Mouse (Mus musculus): ENCODE data around the gene Polr1e. TPM values are rescaled to one million over a fixed set of nuclear protein-coding genes. Genes with fewer than 3 reads are reported as not detected.

The Polr1e gene
- 7.0 TPM for polyA plus RNA-seq (2015; fragmentation: Illumina TruSeq; extraction: RNeasy Lipid Tissue Mini Kit (QIAGEN cat#74804); ENCODE audit: insufficient read depth, low read depth, low replicate concordance)

DNA sequence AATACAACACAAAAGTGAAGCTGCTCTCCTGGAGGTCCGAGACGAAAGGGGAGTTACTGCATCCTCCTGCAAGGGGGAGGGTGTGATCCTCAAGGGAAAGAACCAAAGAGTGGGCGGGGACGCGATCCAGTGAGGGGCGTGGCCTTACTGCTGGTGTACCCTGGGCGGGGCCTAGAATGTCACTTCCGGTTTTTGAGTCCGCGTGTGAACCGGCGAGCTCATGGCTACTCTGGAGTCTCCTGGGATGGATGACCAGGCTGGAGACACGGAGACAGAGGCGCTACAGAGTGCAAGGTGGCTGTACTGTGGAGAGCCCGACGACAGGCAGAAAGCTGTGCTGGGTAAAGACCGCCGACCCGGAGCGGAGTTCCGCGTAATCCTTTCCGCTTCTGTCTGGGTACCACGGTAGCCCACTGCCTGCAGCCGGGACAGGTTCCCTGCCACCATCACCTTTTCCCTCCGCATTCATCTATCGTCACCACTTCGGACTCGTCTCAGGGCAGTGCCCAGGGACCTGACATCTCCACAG lies at the start of gene Polr1e:
Gene Polr1e (plus strand): TSS at position 132 of the 529 bp plus-strand sequence.

DNA sequence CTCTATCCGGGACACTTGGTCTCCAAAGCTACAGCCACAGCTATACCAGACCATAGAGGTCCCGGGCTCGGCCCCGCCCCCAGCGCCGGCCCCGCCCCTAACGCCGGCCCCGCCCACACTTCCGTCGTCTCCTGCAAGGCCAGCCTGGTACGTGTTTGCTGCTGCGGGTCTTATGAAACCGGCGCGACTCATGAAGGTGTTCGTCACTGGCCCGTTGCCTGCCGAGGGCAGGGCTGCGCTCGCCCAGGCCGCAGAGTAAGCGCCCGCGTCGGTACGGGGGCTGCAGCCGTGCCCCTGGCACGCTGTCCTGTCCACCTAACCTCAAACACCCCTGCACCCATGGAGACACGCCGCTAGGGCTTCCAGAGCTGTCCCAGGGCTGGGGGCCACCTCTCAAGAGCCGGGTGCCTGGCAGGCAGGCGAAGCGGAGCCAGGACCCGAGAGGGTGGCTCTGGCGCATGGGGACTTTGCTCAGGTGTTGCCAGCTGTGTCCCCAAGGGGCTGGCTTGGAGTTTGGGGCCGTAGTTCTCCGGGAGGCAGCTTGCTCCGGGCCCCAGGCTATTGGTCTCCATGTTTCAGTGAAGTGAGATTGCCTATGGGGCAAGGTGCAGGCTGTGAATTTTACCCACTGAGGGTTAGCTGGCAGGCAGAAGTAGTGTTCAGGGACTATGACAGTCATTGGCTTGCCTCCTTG lies 37.0 kb upstream of the Polr1e start, which contains the start of gene Grhpr:
Gene Grhpr (plus strand): TSS at position 116 of the 694 bp plus-strand sequence.

GRCm38 (mm10) chr4:45012105-45012975 lies 6.0 kb upstream of the Polr1e start, which contains the start of gene Zbtb5:
Zbtb5 (minus strand) TSS chr4:45012412.

DNA sequence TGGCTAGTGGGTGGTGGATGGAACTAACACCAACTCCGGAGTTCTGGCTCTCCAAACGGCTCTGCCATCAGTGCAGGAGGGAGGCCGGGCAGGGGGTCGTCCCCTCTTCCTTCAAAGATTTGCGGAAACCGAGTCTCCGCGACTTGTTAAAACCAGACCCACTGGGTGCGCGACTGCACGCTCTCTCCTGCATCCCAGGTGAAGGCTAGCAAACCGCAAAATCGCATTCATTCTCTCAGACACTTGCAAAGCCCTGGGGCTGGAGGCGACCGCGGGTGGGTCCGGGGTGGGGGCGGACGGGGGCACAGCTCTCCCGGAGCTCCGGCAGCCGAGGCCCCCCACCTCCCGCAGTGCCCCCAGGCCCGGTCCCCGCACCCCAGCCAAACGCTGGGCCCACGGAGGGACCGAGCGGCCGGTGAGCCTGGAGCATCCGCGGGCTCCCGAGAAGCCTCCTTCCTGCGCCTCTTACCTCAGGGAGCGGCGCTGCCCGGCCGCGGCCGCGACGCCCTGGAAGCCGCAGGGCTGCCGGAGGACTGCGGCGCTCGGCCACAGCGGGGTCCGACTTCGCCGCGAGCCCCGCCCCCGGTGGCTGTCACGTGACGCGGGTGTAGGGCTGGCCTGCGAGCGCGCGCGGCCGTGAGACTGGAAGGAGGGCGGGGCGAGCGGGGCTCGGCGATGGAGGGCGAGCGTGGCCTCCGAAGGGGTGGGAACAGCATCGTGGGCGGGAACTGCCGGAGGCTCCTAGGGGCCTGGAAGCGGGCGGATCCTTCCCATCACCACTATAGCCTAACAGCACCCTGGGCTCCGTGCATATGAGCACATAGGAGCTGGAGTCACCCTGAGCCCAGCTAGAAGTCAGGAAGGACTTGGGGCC lies 65.9 kb downstream of the Polr1e start, which contains the start of gene Fbxo10:
Gene Fbxo10 (minus strand): TSS at position 584 of the 874 bp plus-strand sequence.

Other genes with a start within 250 kb of the Polr1e start
- gene Grhpr, start 37.2 kb upstream of the Polr1e start, polyA plus RNA-seq (2015; fragmentation: Illumina TruSeq; extraction: RNeasy Lipid Tissue Mini Kit (QIAGEN cat#74804); ENCODE audit: insufficient read depth, low read depth, low replicate concordance), result 16.3 TPM
- 2.3 TPM for gene Zbtb5, start 6.2 kb upstream of the Polr1e start, polyA plus RNA-seq (2015; fragmentation: Illumina TruSeq; extraction: RNeasy Lipid Tissue Mini Kit (QIAGEN cat#74804); ENCODE audit: insufficient read depth, low read depth, low replicate concordance)
- 1.7 TPM for gene Fbxo10, start 66.0 kb downstream of the Polr1e start, polyA plus RNA-seq (2015; fragmentation: Illumina TruSeq; extraction: RNeasy Lipid Tissue Mini Kit (QIAGEN cat#74804); ENCODE audit: insufficient read depth, low read depth, low replicate concordance)
- gene Tomm5, start 89.5 kb downstream of the Polr1e start, polyA plus RNA-seq (2015; fragmentation: Illumina TruSeq; extraction: RNeasy Lipid Tissue Mini Kit (QIAGEN cat#74804); ENCODE audit: insufficient read depth, low read depth, low replicate concordance), result 25.0 TPM
- not detected for gene Frmpd1, start 166.3 kb downstream of the Polr1e start, polyA plus RNA-seq (2015; fragmentation: Illumina TruSeq; extraction: RNeasy Lipid Tissue Mini Kit (QIAGEN cat#74804); ENCODE audit: insufficient read depth, low read depth, low replicate concordance)

Data from pancreas, adult 10 weeks (tissue).